Mouse (Mus musculus) E14TG2a.4 (cell line): ENCODE results near the gene Tspan5.

Experiments used
- CTCF ChIP-seq: conservative IDR thresholded peaks from 2 replicates; pipeline ENCODE4 v1.5.1; 2014; ENCODE audit warnings: low read length
- NANOG ChIP-seq: IDR thresholded peaks from 2 replicates; pipeline ENCODE4 v1.6.1; 2014; ENCODE audit warnings: borderline replicate concordance, low read length, mixed read lengths
- POU5F1 ChIP-seq: IDR thresholded peaks from 2 replicates; pipeline ENCODE4 v1.6.1; 2014; ENCODE audit warnings: low read length, borderline replicate concordance

GRCm38 (mm10) chr3:138912504-138912903 lies 170.5 kb downstream of the Tspan5 start:
- no peak for TF ChIP-seq CTCF
- no peak for TF ChIP-seq POU5F1
- TF ChIP-seq NANOG = no peak
